Mouse (Mus musculus): Measurements from ENCODE around the gene Nat14.
"Not testable (repeated sequence)": the region's sequence is repeated elsewhere in the genome, so short reads cannot be mapped to it uniquely, and the experiment has no call there.

Nat14 gene

DNA sequence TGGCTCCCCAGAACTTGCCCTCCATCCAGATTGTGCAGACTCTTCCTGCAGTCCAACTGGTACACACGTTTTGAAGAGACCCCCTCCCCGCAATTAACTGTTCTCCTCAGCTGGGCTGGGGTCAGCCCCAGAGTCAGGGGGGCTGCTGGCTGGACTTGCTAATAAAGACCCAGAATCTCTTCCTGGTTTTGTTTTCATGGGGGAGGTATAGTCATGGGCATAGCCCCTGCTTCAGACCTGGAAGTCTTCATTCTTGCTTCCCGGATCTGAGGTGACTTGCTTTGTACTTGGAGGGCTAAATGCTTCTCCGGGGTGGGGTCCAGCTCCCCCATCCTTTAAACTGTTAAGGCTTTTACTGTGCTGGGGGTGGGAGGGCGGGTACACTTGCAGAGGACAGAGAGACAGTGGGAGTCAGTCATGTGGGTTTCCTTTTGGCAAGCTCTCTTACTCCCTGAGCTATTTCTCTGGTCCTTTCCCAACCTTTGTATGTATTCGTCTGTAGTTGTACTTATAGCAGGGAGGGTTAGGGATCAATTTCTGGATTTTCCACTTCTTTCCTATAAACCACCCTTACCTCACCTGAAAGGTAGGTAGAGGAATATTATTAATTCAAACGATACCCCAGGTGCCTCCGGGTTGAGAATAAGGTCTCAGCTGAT is at the start of gene Nat14:
Nat14 (plus strand) TSS at position 205 of the 659 bp plus-strand sequence.
- no peak for DNase-seq (ENCODE audit: low spot score)

DNA sequence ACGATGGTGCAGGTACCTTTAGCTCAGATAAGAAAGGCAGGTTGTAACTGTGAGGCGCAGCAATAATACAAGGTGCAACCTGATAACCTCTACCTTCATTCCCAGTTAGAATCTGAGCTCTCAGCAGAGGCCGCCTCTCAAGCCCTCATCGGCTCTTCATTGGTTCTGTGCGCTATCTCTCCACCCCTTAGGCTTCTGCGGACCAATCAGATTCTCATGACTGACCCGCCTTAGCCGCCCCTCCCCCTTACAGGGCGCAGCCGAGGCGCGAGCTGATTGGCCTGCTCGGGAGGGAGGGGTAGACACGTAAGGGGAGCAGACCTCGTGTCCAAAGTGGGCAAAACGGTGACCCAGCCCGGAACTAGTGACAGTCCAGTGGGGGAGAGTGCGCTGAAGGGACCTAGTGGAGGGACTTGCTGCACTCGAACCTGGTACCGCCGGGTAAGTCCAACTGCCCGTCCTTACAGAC is 45.0 kb upstream of the Nat14 start, which contains the start of gene Isoc2a:
Isoc2a (plus strand) TSS at position 401 of the 469 bp plus-strand sequence.
- peak; percentile 83 for DNase-seq (ENCODE audit: low spot score)

DNA sequence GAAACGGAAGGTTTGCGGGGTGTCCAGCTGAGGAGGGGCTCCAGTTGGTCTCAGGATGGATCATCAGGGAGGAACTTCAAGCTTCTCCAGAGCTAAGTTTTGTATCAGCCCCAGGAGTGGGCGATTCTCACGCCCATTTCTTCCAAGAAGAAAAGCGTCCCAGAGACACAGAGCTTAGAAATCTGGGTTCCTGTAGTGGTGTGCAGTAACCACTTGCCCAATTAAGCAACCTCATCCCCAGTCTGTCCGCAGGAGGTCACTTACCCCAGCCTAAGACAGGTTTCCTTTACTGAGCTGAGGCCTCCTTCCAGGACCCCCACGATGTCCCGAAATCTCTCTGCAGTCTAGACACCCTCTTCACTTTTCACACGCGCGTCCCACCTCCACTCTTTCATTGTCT is 44.6 kb upstream of the Nat14 start:
- no peak for DNase-seq (ENCODE audit: low spot score)

DNA sequence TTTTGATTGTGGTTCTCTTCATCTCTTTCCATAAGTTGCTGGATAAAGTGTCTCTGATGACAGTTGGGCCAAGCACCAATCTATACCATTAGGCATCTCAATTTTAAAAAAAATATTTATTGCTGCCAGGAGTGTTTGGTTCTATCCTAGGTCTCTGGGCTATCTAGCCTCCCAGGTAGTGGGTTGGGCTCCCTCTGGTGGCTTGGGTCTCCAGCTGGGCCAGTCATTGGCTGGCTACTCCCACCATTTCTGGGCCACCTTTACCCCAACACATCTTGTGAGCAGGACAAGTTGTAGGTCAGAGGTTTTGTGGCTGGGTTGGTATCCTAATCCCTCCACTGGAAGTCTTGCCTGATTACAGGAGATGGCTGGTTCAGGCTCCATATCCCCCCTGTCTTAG is 43.6 kb upstream of the Nat14 start:
- DNase-seq (ENCODE audit: low spot score): no peak

DNA sequence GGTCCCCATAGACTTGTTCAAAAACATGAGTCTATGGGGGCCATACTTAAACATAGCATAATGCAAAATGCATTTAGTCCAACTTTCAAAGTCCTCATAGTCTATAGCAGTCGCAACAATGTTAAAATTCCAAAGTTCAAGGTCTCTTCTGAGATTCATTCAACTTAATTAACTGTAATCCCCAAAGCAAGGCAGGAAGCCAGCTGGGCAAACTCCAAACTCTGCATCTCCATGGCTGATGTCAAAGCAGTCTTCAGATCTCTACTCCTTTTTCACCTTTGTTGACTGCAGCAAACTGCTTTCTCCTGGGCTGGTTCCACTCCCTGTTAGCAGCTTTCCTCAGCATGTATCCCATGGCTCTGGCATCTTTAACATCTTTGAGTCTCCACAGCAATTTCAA is 42.8 kb upstream of the Nat14 start:
- not testable (repeated sequence) for DNase-seq (ENCODE audit: low spot score)

DNA sequence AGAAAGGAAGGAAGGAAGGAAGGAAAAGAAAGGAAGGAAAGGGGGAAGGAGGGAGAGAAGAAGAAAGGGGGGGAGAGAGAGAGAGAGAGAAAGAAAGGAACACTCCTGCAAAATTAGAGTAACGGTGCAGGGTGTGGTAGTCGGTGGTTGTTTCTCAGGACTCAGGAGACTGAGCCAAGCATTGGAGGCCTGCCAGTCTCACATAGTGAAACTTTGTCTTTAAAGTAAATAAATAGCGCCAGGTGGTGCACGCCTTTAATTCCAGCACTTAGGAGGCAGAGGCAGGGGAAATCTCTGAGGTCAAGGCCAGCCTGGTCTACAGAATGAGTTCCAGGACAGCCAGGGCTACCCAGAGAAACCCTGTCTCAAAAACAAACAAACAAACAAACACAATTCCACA is 35.1 kb upstream of the Nat14 start:
- DNase-seq (ENCODE audit: low spot score): no peak

DNA sequence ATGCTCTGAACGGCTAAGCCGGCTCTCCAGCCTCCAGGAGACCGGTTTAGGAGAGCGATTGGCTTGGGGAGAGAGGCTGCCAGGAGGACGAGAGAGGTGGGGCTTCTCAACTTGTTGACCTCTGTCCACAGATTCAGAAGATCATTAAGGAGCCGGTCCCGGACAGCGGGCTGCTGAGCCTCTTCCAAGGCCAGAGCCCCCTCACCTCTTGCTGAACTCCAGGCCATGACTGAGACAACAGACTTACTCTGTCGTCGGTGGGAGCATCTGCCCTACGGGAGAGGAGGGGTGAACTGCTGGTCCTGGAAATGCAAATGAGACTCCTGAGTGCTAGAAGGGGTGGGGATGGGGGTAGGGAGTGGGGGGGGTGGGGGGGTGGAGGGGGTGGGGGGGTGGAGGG is 26.6 kb upstream of the Nat14 start:
- DNase-seq (ENCODE audit: low spot score): no peak

DNA sequence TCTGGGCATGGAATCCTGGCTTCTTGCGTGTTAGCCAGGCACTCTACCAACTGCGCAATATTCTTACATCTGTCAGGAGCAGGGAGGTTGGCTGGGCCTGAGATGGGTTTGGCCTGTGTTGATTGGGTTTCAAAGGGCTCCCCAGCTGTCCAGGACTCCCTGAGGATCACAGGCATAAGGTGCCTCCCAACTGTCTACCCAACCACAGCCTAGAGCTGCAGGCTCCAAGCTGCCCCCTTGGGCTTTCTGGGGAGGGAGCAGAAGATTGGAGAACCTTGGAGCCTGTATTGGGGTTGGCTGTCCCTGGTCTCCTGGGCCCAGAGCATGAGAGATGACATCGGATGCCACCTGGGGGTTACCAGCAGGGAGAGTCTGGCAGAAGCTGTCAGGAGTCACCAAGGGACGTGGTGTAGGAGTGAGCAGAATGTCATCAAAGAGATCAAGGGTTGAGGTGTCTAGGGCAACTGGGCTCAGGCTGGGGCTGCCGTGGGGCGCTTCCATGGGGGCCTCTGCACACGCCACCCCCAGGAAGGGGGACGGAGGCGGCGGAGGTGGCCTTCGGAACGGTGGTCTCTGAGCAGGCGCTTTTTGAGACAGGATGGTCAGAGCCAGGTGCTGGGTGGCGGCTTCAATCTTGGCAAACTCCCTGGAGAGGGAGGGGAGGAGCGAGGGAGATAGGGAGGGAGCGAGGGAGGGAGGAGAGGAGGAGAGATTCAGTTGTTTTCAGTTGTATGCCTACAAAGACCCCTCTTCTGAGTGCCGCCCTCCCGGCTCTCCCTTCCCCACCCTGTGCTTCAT is 22.8 kb upstream of the Nat14 start:
- no peak for DNase-seq (ENCODE audit: low spot score)

DNA sequence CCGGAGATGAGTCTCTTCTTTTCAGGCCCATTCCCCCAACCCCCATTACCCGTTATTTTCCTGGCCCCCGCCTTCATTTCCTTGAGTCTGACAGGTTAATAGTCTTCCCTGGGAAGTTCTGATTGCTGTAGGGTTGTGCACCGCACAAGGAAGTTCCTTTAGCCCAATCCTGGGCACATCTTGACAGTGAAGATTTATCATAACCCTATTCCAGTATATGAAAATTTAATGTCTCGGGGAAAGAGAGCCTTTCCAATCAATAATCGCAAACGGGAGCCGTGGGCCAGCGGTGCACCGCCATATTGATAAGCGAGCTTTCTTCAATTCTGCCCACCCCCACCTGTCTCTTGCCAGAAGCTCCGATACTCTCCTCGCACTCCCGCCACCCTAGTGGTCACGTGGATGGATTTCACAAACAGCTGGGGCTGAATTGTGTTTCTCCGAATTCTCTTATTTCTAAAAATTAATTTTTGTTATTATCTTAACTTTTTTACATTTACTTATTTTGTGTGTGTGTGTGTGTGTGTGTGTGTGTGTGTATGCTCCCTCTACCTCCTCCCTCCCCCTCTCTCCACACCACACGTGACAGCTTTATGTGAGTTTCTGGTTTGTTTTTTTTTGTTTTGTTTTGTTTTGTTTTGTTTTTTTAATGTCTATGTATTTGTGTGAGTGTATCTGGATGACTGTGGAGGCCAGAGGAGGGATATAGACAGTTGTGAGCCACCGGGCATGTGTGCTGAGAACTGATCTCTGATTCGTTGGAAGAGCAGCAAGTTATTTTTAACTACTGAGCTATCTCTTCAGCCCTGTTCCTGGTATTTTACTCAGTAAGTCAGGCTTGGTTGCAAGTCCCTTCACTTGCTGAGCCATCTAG is 21.9 kb upstream of the Nat14 start:
- DNase-seq (ENCODE audit: low spot score): no peak

DNA sequence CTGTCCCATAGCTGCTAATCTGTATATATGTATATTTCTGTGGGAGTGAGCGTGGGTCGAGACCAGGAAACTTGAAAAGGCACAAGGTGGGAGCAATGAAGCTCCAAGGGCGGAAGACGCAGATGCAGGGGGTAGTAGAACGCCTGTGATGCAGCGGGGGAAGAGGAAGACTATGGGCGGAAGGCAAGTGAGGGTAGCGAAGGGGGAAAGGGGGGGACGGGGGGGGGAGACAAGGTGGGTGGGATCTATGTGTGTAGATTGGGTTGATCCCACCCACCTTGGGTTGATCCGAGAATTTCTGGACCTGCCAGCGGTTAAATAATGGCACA is 21.3 kb upstream of the Nat14 start:
- DNase-seq (ENCODE audit: low spot score): no peak

DNA sequence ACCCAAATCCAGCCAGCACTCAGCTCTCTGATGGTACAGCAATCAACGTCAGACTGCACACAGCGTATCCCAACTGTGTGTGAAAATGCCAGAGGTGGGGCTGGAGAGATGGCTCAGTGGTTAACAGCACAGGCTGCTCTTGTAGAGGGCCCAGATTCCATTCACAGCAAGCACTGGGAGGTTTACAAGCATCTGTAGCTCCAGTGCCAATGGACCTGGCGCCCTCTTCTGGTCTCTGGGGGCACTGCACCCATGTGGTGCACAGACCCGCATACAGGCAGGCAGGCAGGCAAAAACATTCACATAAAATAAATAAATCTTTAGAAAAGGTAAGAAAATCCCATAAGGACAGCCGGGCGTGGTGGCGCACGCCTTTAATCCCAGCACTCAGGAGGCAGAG is 20.7 kb upstream of the Nat14 start:
- DNase-seq (ENCODE audit: low spot score): peak; percentile 40

DNA sequence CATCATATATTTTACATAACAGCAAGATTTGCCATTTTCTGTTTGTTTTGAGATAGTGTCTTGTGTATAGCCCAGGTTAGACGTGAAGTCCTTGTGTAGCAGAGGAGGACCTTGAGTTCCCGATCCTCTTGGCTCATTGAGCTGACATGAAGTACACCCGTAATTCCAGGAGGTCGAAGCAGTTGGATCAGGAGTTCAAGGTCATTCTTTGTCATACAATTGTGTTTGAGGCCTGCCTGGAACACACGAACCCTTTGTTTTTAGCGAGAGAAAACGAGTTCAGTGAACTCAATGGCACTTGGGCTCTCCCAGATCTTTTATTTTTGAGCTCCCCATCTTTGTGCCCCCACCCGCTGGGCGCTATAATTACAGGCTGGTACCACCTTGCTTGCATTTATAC is 19.4 kb upstream of the Nat14 start:
- no peak for DNase-seq (ENCODE audit: low spot score)

DNA sequence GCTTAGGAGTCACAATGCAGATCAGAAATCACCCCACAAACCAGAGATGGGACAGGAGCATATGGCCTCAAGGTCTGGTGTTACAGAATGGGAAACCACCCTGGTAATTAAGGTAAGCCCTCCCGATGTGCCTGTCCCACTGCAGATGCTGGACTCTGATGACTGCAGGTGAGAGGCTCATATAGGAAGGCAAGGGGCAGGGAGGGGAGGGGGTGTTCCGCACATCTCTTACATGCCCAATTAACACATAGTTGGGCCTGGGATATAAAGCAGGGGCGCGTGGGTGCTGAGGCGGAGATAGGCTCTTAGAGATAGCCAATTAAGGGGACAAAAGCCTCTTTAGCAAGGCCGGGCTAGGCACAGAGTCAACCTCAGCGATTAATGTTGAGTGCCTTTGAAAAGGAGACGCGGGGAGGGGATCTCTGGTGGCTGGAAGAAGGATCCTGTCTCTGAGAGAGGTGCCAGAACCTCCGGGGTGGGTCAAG is 15.3 kb upstream of the Nat14 start, which contains the start of gene Gm36210:
Gm36210 (minus strand) TSS at position 51 of the 485 bp plus-strand sequence.
- DNase-seq (ENCODE audit: low spot score): no peak

DNA sequence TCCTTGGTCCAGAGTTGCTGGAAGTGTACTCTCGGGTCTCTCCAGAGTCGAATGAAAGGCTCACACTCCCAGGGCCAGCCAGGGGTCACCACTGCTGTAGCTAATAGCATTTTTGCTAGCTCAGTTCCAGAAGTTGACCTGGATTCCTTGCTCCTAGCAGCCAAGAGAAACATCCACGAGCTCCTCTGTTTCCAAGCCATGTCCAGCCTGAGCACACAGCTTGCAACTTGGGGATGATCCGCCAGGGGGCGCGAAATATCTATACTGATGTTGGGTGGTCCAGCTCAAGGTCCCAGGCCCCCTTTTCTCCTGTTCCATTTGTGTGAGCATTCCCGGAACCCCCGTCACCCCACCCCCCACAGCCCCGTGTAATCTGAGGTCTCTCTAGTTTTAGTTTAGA is 10.3 kb upstream of the Nat14 start:
- no peak for DNase-seq (ENCODE audit: low spot score)

DNA sequence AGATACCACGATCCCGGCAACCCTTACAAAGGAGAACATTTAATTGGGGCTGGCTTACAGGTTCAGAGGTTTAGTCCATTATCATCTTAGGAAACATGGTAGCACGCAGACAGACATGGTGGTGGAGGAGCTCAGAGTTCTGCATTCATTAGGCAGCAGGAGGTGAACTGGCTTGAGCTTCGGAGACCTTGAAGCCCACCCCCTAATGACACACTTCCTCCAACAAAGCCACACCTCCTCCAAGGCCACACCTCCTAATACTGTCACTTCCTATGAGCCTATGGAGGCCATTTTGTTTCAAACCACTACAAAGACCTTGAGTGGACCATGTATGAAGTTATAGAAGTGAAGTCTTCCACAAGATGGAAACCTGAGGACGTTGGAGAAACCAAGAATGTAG is 9.6 kb upstream of the Nat14 start:
- no peak for DNase-seq (ENCODE audit: low spot score)

DNA sequence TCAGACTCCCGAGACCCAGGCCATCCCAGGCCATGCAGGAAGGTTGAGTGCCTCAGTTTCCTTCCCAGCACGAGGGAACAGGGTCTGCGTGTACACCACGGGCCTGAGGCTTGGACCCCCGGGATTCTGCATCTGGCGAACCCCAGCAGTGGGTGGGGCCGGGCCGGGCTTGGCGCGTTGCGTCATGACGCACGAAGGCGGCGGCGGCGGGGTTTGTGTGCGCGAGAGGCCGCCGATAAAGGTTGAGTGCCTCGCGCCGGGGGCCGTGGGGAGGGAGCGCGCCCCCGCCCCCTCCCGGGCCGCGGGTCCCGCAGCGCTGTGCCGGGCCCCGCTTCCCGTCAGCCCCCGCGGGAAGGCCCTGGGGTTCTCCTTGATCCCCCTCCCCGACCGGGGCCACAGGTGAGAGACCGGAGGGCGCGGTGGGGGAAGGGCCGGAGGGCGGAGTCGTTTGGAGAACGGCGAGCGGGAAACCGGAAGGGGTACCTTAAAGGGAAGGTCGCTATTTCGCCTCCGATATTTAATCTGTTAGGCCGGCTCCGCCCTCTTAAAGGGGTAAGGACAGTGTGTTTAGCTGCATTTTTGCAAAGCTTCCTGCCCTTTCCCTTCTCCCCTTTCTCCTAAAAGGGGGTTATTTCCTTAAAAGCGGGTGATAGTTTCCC is 6.7 kb upstream of the Nat14 start, which contains the start of gene Zfp628:
Zfp628 (plus strand) TSS at position 211 of the 659 bp plus-strand sequence.
- peak; percentile 89 for DNase-seq (ENCODE audit: low spot score)

DNA sequence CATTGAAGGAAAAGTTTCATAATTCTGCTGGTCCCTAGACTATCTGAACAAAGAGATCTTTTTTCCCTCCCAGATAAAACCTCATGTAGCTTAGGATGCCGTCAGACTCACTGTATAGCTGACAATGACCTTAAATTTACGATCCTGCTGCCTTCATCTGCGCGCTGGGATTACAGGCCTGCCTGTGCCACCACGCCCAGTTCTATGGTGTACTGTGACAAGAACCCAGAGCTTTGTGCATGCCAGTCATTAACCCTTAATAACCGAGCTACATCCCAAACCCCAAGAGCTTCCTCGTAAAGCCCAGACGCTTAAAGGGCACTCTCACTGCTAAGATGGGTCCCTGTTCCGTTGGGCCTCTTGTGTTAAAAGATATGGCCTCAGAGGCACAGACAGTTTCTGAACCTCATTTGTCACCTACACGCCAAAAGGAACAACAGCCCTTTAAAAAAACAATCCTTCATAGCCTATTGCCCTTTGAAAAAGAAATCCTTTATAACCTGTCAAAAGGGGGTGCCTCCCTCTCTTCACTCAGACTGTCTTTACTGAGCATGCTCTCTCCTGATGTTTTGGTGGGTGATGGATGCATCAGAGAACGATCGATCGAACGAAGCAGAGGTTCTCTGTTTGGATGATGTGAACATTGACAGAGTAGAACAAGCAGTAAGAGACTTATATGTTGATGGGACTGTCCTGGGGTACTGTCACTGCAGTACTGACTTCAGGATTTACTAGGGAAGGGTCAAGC is 6.0 kb upstream of the Nat14 start:
- peak; percentile 31 for DNase-seq (ENCODE audit: low spot score)

DNA sequence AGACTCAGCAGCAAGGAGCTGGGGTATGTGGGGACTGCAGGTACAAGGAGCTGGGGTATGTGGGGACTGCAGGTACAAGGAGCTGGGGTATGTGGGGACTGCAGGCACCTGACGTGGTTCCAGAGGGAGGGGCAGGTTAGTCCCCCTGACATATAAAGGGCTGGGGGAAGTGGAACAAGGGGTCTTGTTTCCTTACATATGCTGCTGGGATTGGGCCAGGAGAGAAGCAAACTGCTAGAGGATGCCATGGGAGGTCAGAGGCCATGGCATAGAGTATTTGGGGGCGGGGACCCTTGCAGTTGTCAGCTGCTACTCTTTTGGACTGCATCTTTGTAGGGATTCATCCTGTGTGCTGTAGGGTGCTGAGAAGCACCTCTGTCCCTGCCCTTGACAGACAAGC is 4.3 kb upstream of the Nat14 start:
- no peak for DNase-seq (ENCODE audit: low spot score)

DNA sequence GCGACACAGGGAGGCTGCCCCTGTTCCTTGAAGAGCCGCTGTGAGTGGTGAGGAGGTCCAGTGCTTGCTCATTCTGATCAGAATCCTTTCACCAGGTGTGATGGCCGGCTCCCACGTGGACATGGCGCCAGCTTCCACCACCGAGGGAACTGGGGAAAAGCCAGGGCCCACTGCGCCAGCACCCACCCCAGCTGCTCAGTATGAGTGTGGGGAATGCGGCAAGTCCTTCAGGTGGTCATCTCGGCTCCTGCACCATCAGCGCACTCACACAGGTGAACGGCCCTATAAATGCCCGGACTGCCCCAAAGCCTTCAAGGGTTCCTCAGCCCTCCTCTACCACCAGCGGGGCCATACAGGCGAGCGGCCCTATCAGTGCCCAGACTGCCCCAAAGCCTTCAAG is 3.1 kb upstream of the Nat14 start:
- no peak for DNase-seq (ENCODE audit: low spot score)

DNA sequence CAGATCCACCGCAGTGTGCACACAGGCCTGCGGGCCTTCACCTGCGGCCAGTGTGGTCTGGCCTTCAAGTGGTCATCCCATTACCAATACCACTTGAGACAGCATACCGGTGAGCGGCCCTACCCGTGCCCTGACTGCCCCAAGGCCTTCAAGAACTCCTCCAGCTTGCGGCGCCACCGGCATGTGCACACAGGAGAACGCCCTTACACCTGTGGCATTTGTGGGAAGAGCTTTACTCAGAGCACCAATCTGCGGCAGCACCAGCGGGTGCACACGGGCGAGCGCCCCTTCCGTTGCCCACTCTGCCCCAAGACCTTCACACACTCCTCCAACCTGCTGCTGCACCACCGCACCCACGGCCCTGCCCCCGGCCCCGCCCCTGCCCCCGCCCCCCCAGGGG is 2.7 kb upstream of the Nat14 start:
- no peak for DNase-seq (ENCODE audit: low spot score)

DNA sequence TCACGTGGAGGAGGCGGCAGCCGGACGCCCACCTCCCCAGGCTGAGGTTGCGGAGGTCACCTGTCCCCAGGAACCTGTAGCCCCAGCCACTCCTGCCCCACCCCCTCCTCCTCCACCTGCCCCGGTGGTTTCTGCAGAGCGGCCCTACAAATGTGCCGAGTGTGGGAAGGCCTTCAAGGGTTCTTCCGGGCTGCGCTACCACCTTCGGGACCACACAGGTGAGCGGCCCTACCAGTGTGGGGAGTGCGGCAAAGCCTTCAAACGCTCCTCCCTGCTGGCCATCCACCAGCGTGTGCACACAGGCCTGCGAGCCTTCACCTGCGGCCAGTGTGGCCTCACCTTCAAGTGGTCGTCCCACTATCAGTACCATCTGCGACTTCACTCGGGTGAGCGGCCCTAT is 1.9 kb upstream of the Nat14 start:
- DNase-seq (ENCODE audit: low spot score): no peak

Measured in spleen, adult 12 weeks (tissue).